Mouse (Mus musculus): ENCODE results near the gene B230307C23Rik.
"Not testable (repeated sequence)": the region's sequence is repeated elsewhere in the genome, so short reads cannot be mapped to it uniquely, and the experiment has no call there.

The B230307C23Rik gene

DNA sequence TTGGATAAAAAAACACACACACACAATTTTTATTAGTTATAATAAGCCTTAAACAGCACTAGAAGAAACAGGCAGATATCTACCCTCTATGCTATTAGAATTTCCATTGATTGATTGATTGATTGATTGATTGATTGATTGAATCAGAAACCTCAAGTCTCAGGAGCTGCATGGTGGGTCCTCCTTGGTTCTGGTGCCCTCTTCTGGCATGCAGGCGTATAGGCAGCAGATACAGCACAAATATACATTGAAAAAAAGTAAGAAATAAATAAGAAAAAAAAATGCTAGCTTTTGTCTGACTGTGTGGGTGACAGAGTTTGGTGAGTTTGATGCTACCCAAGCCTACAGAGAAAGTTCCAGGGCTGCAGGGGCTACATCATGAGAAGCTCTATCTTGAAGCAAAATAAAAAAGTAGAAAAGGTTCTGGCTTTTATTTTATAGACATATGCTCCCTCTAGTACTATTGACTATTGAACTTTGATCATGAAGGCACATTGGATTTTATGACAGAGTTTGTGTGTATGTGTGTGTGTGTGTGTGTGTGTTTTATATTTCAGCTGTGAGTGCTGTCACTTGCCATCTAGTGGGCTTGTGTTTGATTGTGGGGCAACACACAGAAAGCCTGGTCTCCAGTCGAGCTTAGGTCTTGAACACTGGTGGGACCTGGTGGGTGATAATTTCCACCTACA lies 25.7 kb downstream of the B230307C23Rik start:
- DNase-seq = no peak

DNA sequence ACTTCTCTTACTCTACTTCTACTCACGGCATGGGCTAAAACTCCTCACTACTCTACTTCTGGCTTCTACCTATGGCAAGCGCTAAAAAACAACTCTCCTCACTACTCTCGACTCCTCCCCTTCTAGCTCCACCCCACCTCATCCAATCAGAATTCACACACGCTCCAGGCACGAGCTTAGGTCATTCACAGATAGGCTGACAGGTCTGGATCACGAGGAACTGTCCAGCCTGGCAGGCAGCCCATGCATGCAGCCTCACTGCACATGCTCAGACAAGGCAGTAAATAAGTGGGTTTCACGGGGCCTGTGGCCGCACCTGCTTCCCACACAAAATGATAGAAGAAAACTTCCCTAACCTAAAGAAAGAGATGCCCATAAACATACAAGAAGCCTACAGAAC lies 29.1 kb downstream of the B230307C23Rik start:
- not testable (repeated sequence) for DNase-seq

DNA sequence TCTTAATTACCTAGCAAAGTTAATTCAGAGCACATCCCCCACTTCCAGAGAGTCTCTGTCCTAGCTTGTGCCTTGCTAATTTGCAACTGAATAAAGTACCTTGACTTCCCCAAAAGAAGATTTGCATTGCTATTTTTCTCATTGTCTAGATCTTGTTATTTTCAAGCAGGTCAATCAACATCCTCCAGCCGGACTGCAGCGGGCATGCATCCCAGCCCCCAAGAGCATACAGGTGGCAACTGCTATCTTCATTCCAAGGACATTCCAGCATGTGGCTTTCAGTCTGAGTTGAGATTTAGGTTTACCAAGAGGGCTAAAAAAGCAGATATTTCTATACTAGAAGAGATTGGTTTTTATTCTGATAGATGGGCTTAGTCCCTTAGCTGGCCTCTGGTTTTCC lies 37.9 kb downstream of the B230307C23Rik start:
- DNase-seq = not testable (repeated sequence)

DNA sequence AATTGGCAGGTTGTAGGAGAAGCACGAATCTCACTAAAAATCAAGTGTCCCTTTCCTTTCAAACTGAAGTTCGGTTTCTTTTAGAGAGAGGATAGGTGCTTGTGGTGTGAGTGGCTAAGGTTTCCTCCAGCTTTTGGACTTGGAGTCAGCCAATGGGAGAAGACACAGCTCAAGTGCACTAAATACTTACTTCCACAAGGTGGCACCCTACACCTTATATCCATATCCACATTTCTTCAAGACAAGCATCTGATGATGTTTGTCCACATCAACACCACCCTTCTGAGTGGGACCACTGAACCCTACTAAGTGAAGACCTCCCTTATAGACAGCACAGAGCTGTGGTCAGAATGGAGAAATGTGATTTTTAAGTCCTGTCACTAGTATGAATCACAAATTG lies 44.6 kb downstream of the B230307C23Rik start:
- DNase-seq = peak in 1 of 2 experiments; percentile 11

GRCm38 (mm10) chr16:98079382-98079781 lies 82.3 kb downstream of the B230307C23Rik start:
- DNase-seq = not testable (repeated sequence)

GRCm38 (mm10) chr16:98081140-98081539 lies 84.0 kb downstream of the B230307C23Rik start:
- not testable (repeated sequence) for DNase-seq

All from cerebellum, postnatal 25 days (tissue).